Mouse (Mus musculus) liver, postnatal 0 days (tissue): ENCODE measurements at regions not wholly inside any gene's neighbourhood (a gene's known extent, or its start where the extent isn't known, plus 50 kb on each side); places are given as distances from the start of the nearest gene placed in this dataset.

Source experiments
- CTCF ChIP-seq: sonication (generic); IDR thresholded peaks from 2 replicates; pipeline ENCODE4 v1.5.1; 2016; ENCODE audit warnings: antibody characterized with exemption, low read depth
- EP300 ChIP-seq: IDR thresholded peaks from 2 replicates; pipeline ENCODE4 v1.6.1; 2016; ENCODE audit warnings: antibody characterized with exemption, low read depth, mild to moderate bottlenecking

DNA sequence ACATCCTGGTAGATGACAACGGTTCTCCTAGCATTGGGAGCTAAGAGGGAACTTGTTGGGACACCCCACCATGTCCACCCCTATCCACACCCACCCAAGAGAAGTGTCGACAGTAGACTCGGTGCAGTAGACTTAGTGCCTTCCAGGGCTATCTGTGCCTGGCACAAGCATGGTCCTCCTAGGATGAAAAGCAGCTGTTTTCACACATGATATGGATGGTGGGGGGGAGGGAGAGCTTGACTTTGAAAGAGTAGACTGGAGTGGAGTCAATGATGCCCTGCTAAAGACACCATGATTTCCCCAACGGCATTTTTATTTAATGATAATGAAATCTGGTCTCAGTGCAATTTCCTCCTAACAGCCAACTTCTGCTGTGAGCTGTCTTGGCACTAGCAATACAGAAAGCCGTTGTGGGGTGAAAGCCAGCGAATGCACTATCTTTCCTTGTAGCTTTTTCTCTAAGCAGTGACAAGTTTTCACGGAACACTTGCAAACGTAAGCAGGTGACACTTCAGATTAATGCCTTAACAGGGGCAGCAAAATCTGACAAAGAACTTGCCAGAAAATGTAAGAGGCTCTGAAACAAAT, 244.6 kb upstream of the Fn1 start:
- TF ChIP-seq CTCF = no peak
- no peak for TF ChIP-seq EP300
